In the genomic region with DNA sequence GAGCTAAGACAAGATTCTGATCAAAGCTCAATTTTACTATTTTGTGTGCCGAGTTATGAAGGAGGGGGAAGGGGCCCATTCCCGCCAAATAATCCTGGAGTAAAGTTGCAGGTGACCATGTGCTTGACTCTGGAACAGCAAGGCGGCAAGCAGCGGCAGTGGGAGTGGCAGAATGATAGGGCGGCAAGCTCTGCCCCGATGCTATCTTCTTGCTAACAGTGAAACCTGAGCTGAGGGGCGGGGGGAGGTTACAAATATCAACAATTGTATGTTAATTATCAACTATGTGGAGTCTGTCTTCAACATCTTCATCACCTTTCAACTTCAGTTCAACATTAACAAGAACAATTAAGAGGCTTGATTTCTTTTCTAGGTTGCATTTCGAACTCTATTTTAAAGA, we compare ENCODE assay signal across 27 mouse cellular contexts.
DNase-seq lines count a peak whose midpoint lies in the region; ATAC-seq and TF ChIP-seq lines count a peak whose summit lies in the region.
"Had no signal": no experiment of that assay in that cellular context is flagged by ENCODE, and none has a peak within 500 bp of the region (broad histone marks: within the 10 kb centered on the region; RNA-seq: fewer than 3 reads in every experiment).

No protein-coding gene starts in this region.

- no peak overlapping the region for H3K4me3 ChIP-seq in kidney, embryonic 15.5 days (replicated peaks)
- H3K4me3 ChIP-seq in thymus, adult 2 months (ENCODE audit: control insufficient read depth, insufficient read depth, low read length) = no peak overlapping the region
- no peak overlapping the region for H3K4me3 ChIP-seq in heart, embryonic 11.5 days (ENCODE audit: low read depth, low read length)
- H3K4me3 ChIP-seq: embryonic facial prominence, embryonic 10.5 days; embryonic facial prominence, embryonic 13.5 days; erythroblast, embryonic 14.5 days; forebrain, embryonic 10.5 days; forebrain, embryonic 13.5 days; heart, adult 2 months; heart, embryonic 10.5 days; hindbrain, embryonic 12.5 days; hindbrain, embryonic 15.5 days had no signal

- peaks cover 3% of the 10 kb centered on the region; the same call in 1 of the 2 replicates for H3K9me3 ChIP-seq in kidney, embryonic 15.5 days (replicated peaks)
- H3K9me3 ChIP-seq in heart, embryonic 11.5 days (replicated peaks; ENCODE audit: control insufficient read depth, low read length) = no peaks in the 10 kb centered on the region
- H3K9me3 ChIP-seq: heart, embryonic 10.5 days had no signal

- H3K27ac ChIP-seq in kidney, embryonic 15.5 days = no peak overlapping the region
- H3K27ac ChIP-seq in thymus, adult 2 months (ENCODE audit: control insufficient read depth, insufficient read depth, low read length) = no peak overlapping the region
- no peak overlapping the region for H3K27ac ChIP-seq in heart, embryonic 11.5 days (ENCODE audit: low read depth, low read length)
- H3K27ac ChIP-seq: embryonic facial prominence, embryonic 10.5 days; embryonic facial prominence, embryonic 13.5 days; forebrain, embryonic 10.5 days; forebrain, embryonic 13.5 days; heart, adult 2 months; heart, embryonic 10.5 days; hindbrain, embryonic 12.5 days; hindbrain, embryonic 15.5 days had no signal

- H3K4me1 ChIP-seq in kidney, embryonic 15.5 days = no peaks in the 10 kb centered on the region
- no peaks in the 10 kb centered on the region for H3K4me1 ChIP-seq in thymus, adult 2 months (replicated peaks; ENCODE audit: control insufficient read depth, insufficient read depth, low read length)
- H3K4me1 ChIP-seq in heart, embryonic 11.5 days (ENCODE audit: control insufficient read depth, insufficient read depth, low read length) = no peaks in the 10 kb centered on the region
- H3K4me1 ChIP-seq: embryonic facial prominence, embryonic 10.5 days; embryonic facial prominence, embryonic 13.5 days; forebrain, embryonic 10.5 days; forebrain, embryonic 13.5 days; heart, embryonic 10.5 days; hindbrain, embryonic 12.5 days; hindbrain, embryonic 15.5 days had no signal

- H3K4me2 ChIP-seq in kidney, embryonic 15.5 days = no peak overlapping the region
- no peak overlapping the region for H3K4me2 ChIP-seq in heart, embryonic 11.5 days
- H3K4me2 ChIP-seq: embryonic facial prominence, embryonic 13.5 days; forebrain, embryonic 13.5 days; hindbrain, embryonic 12.5 days; hindbrain, embryonic 15.5 days had no signal

- DNase-seq in kidney, adult 11 months = peak; percentile 69
- DNase-seq in ZHBTc4 (ENCODE audit: low read depth, low spot score) = peak; percentile 9
- peak; percentile 21 for DNase-seq in kidney, postnatal 10 days
- DNase-seq in kidney, postnatal 36 days = peak; percentile 69 to 77
- no peak for DNase-seq in thymus, adult 2 months
- no peak for DNase-seq in layer of hippocampus, postnatal 14 days (ENCODE audit: low spot score in 2 of 2)
- DNase-seq: adrenal gland, adult 8-10 months; adrenal gland, postnatal 25 days; cerebellum, adult 11-12 months; cerebellum, adult 8-10 months; cerebellum, postnatal 10 days; cerebellum, postnatal 36 days; embryo, embryonic 11 days; gastrocnemius, postnatal 10 days; gastrocnemius, postnatal 36 days; heart, adult 2 months had no signal

- TF ChIP-seq POLR2A in thymus, adult 2 months (IDR thresholded peaks at IDR 0.05; ENCODE audit: control insufficient read depth, extremely low read depth, insufficient read depth, low read length, poor library complexity) = no peak

- no peaks in the 10 kb centered on the region for H3K36me3 ChIP-seq in kidney, embryonic 15.5 days
- H3K36me3 ChIP-seq in thymus, adult 2 months (ENCODE audit: control insufficient read depth, insufficient read depth, low read length) = no peaks in the 10 kb centered on the region
- no peaks in the 10 kb centered on the region for H3K36me3 ChIP-seq in heart, embryonic 11.5 days (ENCODE audit: control insufficient read depth, insufficient read depth, low read length)
- H3K36me3 ChIP-seq: embryonic facial prominence, embryonic 10.5 days; embryonic facial prominence, embryonic 13.5 days; forebrain, embryonic 10.5 days; heart, embryonic 10.5 days; hindbrain, embryonic 12.5 days; hindbrain, embryonic 15.5 days had no signal

- WGBS in kidney, embryonic 15.5 days = 78% methylated on average over 8 of the region's 8 CpGs
- WGBS in thymus, adult 2 months = 90% methylated on average over 8 of the region's 8 CpGs
- WGBS in heart, embryonic 11.5 days (ENCODE audit: insufficient replicate concordance) = 75% methylated on average over 8 of the region's 8 CpGs

- H3K9ac ChIP-seq in kidney, embryonic 15.5 days = no peak overlapping the region
- no peak overlapping the region for H3K9ac ChIP-seq in heart, embryonic 11.5 days (ENCODE audit: low read depth, low read length)
- H3K9ac ChIP-seq: embryonic facial prominence, embryonic 13.5 days; forebrain, embryonic 13.5 days; hindbrain, embryonic 12.5 days; hindbrain, embryonic 15.5 days had no signal

- no peak for ATAC-seq in kidney, embryonic 15.5 days (replicated peaks; ENCODE audit: low FRiP score)
- no peak for ATAC-seq in heart, embryonic 11.5 days (replicated peaks; ENCODE audit: insufficient number of reproducible peaks, low FRiP score, low TSS enrichment)
- ATAC-seq: forebrain, embryonic 13.5 days; forebrain, embryonic 16.5 days had no signal

- H3K27me3 ChIP-seq in kidney, embryonic 15.5 days = no peaks in the 10 kb centered on the region
- no peaks in the 10 kb centered on the region for H3K27me3 ChIP-seq in thymus, adult 2 months (ENCODE audit: control insufficient read depth, insufficient read depth, low read length)
- no peaks in the 10 kb centered on the region for H3K27me3 ChIP-seq in heart, embryonic 11.5 days (ENCODE audit: control insufficient read depth, insufficient read depth, low read length)
- H3K27me3 ChIP-seq: embryonic facial prominence, embryonic 13.5 days; forebrain, embryonic 13.5 days; hindbrain, embryonic 12.5 days; hindbrain, embryonic 15.5 days had no signal

- no peak for TF ChIP-seq CTCF in thymus, adult 2 months (IDR thresholded peaks at IDR 0.05; ENCODE audit: borderline replicate concordance, control insufficient read depth, extremely low read depth, insufficient read depth, low read length, poor library complexity)

Comparison
In these comparisons a context has a peak if more than half of its experiments do, and no peak if none do; other contexts are left out.
1. DNase-seq: peak in kidney, adult 11 months (single experiment), ZHBTc4 (single experiment), kidney, postnatal 10 days (single experiment) and kidney, postnatal 36 days (2 of 2); none in thymus, adult 2 months (single experiment) and layer of hippocampus, postnatal 14 days (0 of 2).